Mouse (Mus musculus) left cerebral cortex, postnatal 4 days (tissue): ENCODE results near the gene Gm43552. TPM values are rescaled to one million over a fixed set of nuclear protein-coding genes. Genes with fewer than 3 reads are reported as not detected.
"Not testable (repeated sequence)": the region's sequence is repeated elsewhere in the genome, so short reads cannot be mapped to it uniquely, and the experiment has no call there.

ENCODE experiments used
- DNase-seq: peaks from one replicate; pipeline ENCODE4 v3.0.0-alpha.2; 2022
- intact Hi-C: fragments of 180-260 bp; cut with DNase I; formaldehyde crosslinking; loops from one replicate; pipeline ENCODE4 v1.15.1; 2025
- total RNA-seq, 2 experiments: library from RNA; stranded (reverse); gene quantifications; 2 replicates each; pipeline ENCODE4 v1.2.3; 2021

Gm43552 gene
- not detected for total RNA-seq

DNA sequence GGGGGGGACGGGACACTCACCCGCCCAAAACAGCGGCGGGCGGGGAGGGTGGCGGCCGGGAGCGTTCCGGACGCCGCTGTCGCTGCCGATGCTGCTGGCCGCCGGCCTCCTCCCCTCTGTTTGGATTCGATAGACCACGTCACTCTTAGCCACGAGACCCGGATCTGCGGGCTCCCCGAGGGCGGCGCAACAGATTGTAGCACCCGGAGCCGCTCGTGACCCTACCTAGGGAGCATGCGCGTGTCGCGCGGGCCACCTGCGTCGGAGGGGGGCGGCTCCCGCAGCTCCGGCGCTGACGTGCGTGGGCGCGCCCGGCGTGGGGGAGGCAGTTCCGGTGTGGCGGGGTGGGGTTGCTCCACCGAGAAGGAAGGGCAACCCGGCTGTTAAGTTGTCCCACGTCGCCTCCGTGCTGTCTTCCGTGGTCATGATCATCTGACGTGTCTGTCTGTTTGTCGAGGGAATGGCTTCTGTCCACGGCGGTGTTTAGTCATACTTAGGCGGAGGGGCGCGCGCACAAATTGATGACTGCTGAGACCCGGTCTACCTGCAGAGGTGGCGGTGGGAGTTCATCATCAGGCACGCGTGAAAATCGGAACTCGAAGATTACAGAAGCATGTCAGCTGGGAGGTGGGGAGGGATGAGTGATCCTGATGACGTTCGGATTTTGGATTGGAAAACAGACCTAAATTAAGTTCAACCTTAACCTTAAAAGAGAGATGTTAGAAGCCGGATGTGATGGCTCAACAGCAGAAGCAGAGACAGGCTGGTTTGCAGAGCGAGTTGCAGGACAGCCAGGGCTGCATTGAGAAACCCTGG lies at the start of gene Gm43552:
TSS of gene Gm43552 (minus strand) at position 118 of the 816 bp plus-strand sequence.
- intact Hi-C loops = loop anchor here (5.0 kb wide), 1 partner anchor 44 kb away; the partner anchor contains the start of genes Smim14 and Ube2k
- DNase-seq = peak; percentile 91

DNA sequence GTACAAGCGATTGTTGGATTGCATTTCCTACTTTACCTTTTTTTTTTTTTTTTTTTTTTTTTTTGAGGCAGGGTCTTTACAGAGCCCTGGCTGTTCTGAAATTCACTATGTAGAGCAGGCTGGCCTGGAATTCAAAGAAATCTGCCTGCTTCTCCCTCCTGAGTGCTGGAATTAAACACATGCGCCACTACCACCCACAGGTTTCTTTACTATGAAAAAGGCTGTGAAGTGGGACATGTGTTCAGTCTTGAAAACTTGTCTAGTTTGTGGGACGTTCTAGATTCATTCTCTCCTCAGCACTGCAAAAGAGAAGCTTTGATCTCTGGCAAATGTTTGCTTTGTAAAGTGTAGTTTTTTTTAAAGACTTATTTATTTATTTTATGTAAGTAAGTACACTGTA lies 49.3 kb upstream of the Gm43552 start:
- no peak for DNase-seq
- intact Hi-C loops = no loop called here

DNA sequence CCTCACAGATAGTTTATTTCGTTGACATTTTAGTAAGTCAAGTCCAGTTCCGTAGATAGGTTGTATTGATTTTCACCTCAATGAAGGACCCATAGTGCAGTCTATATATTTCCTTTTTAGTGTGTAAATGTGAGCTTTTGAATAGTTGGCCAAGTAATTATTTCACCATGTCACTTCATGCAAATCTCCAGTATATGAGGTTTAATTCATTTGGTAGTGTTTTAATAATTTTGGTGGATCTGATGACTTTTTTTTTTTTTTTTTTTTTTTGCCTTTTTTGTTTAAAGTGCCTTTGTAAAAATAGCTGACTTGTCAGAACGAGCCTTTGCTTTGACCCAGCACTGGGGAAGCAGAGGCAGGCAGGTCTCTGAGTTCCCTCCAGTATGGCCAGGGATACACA lies 47.2 kb upstream of the Gm43552 start:
- intact Hi-C loops = loop anchor here (5.0 kb wide), 1 partner anchor 47 kb away; the partner anchor contains the start of gene Gm43552
- no peak for DNase-seq

DNA sequence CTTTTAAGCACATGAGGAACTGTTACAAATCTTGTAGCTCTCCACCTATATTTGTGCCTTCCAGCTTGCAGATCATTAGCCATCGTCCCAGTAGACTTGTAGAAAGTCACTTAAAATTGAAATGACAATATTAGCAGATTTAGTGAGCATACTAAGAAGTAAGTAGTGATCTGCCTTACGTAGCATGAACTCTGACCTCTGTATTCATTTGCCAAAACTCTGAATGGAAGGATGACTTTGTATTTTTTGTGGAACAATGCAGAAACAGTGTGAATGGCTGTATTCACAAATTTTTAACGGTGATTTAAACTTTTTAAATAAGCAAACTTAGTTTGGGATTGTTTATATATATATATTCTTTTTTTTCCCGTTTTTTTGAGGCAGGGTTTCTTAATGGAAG lies 46.2 kb upstream of the Gm43552 start:
- intact Hi-C loops = loop anchor here (5.0 kb wide), 1 partner anchor 47 kb away; the partner anchor contains the start of gene Gm43552
- no peak for DNase-seq

DNA sequence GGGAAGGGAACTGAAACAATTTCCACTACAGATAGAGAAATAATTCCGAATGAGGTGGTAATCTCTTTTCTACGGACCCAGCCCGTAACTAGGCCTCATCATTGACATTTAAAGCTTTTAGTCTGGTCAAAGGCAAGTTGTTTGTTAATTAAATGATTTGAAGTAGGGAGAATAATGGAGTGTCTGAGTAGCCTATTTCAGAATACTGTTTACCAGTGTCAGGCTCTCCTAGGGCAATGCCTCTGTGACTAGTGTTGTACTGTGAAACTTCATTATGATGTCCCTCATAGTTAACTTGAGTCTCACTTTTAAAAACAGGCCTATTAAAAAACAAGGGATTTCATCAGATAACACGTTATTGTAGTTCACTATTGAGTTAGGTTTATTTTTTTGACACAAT lies 45.5 kb upstream of the Gm43552 start:
- intact Hi-C loops = loop anchor here (5.0 kb wide), 1 partner anchor 46 kb away; the partner anchor contains the start of gene Gm43552
- no peak for DNase-seq

DNA sequence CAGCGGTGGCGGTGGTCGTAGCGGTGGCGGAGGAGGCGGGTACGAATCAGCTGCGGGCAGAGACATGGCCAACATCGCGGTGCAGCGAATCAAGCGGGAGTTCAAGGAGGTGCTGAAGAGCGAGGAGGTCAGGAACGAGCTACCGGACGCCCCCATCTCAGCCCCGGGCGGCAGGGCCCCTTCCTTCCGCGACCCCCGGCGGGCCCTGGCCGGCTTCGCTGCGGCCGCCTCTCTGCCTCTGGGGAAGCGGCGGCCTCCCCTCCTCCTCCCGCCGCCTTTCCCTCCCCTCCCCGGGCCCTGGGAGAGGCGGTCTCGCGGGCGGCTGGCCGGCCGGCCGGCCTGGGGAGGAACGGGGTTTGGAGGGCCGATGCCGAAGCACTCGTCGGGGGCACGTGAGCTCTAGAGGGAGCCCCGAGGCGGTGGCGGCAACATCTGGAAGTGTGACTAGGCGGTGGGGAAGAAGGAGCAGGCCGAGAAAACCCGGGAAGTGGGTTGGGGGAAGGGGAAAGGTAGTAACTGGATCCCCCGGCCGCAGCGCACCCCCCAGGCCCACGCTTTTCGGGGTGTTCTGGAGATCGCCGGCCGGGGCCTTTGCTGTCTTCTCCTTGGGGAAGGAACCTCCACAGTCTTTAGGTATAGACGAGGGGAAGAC lies 44.9 kb upstream of the Gm43552 start:
- intact Hi-C loops = loop anchor here (5.0 kb wide), 1 partner anchor 45 kb away; the partner anchor contains the start of gene Gm43552
- DNase-seq = peak; percentile 57

DNA sequence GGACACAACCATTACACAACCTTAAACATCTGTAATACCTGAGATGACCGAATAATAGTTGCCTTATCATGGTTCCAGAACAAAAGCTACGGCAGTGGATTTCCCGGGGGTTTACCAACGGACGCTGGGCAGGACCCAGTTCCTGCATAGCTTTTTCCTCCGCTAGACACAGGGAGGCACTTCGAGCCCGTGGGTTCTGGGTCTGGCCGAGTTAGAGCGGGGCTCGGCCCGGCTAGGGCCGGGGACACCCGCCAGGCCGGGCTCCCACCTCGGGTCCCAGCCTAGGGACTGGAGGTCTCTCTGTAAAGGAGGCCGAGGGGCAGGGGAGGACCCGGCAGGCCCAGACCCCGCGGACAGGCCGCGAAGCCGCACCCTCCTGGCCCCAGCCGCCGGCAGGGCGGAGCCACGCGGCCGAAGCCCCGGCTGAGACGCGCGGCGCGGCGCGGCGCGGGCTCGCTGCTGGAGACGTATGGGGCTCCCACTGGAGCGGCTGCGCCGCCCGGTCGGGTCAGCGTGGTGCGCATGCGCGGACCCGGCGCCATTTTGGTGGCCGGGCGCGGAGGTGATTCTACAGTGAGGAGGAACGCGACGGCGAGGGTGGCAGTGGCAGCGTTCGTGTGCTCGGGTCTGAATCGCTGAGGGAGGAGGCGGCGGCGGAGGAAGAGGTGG lies 44.3 kb upstream of the Gm43552 start, which contains the start of the genes Smim14 and Ube2k:
TSS of gene Smim14 (minus strand) at position 434 of the 669 bp plus-strand sequence.
TSS of gene Ube2k (plus strand) at position 483 of the 669 bp plus-strand sequence.
- intact Hi-C loops = loop anchor here (5.0 kb wide), 1 partner anchor 45 kb away; the partner anchor contains the start of gene Gm43552
- DNase-seq = peak; percentile 94

DNA sequence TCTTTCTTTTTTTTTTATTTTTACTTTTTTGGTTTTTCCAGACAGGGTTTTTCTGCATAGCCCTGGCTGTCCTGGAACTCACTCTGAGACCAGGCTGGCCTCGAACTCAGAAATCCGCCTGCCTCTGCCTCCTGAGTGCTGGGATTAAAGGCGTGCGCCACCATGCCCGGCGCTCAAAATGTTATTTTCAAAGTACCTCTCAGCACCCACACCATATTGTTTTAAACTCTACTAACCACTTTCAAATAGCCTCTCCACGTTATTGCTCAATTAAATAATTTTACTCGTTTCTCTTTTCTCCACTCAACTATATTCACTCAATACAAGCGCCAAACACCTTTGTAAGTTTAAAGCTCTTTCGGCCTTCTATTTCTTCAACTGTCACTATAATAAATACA lies 43.4 kb upstream of the Gm43552 start:
- DNase-seq = not testable (repeated sequence)
- intact Hi-C loops = loop anchor here (5.0 kb wide), 1 partner anchor 44 kb away; the partner anchor contains the start of gene Gm43552

DNA sequence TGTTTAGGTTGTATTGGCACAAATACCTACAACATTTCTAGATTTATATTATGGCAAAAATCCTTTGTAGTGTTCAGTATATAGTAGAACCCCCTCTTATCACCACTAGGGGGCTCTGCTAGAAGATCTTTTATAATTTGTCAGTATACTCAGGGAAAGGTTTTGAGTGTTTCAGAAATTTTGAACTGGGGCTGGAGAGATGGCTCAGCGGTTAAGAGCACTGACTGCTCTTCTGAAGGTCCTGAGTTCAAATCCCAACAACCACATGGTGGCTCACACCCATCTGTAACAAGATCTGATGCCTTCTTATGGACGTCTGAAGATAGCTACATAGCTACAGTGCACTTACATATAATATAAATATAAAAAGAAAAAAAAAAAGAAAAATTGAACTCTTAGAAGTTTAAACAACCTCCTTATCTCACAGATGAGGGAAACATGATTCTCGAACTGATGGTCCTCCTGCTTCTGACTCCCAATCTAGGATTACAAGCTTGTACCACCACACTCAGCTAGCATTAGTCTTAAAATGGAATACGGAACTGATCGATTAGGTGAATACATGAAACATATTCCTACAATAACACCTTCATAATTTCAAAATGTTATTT lies 42.9 kb upstream of the Gm43552 start:
- DNase-seq = no peak
- intact Hi-C loops = loop anchor here (5.0 kb wide), 1 partner anchor 43 kb away; the partner anchor contains the start of gene Gm43552

DNA sequence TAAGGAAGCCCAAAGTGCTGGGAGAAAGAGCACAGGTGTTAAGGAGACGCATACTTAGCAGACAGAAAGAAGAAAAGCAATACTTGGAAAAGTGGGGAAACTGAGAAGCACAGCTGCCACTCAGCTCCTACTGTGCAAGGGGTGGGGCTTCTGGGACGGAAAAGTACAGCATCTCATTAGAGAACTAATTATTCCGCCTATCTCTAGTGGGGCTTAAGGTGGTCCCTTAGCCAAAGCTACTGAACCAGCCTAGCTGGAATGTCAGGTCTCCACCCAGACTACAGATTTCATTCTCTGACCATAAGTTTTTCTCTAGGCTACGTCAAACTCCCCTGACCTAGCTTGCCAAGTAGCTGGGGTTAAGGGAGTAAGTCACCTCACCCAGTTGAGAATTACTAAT lies 41.9 kb upstream of the Gm43552 start:
- intact Hi-C loops = no loop called here
- no peak for DNase-seq

DNA sequence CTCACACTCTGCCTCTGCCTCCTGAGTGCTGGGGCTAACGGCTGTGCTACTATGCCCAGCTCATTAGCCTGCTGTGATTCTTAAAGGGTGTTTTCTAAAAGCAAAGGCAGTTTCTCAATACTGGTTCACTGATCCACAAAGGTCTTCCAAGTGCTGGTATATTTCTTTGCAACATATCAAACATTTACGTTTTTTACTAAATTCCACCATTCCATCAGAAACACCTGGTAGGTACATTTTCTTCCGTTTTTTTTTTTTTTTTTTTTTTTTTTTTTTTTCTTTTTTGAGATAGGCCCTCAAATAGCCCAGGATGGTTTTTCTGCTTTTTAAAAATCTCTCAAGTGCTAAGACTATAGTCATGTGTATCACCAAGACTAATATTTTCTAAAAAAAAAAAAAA lies 38.6 kb upstream of the Gm43552 start:
- no peak for DNase-seq
- intact Hi-C loops = no loop called here

DNA sequence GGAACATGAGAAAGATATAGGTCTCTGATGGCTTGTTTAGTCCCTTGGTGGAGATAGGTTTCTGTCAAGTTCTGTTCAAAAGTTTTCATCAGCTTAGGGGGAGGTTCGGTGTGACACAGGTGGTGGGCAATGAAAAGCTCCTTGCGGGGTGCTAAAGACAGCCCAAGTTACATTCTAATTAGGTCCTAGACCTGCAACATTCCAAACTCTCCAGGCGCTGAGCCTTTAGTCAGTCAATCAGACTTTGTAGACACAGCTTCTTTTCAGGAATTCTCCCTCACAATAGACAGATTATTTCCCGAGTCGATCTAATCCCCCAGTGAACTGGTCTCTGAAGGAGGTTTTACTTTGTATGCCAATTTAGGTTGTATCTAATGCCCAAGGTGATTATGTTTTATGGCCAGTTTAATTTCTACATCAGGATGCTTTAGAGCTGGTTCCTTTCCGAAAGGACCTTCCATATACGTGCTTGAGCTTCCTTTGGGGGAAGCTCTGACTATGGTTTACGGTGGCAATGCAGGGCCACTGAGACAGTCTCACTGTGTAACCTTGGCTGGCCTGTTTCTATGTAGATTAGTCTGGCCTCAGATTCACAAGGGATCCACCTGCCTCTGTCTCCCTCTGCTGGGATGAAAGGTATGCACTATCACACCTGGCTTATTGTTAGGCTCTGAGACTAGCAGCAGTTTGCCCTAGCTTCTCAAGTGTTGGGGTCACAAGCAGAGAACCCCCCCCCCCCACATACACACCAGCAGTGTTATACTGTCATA lies 33.2 kb upstream of the Gm43552 start:
- intact Hi-C loops = no loop called here
- no peak for DNase-seq

DNA sequence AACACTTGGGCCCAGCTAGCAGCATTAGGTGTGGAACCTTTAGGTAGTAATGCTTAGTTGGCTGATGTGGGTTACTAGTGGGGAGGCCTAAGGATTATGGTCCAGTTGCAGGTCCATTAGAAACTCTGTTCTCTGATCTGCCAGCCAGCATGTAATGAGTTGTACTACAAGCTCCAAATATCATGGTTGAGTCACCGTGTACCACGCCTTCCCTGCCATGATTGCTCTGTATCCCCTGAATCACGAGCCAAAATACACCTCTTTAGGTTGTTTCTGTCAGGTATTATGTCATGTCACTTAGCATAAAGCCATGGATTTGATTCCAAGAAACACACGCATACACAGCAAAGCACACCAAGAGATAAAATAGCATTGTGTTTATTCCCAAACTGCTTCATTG lies 32.2 kb upstream of the Gm43552 start:
- no peak for DNase-seq
- intact Hi-C loops = no loop called here

DNA sequence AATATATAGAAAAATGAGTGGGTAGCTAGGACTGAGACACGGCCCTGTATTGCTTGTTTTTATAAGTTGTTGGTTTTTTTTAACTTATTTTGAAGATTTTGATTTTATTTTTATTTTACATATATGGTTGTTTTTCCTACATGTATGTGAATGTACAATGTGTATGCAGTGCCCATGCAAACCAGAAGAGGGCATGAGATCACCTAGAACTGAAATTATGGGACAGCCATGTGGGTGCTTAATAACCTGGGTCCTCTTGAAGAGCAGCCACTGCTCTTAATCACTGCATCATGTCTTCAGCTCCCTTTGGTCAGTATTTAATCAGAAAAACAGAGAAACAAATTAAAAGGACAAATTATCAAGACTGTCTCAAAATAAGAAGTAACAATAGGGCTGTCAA lies 29.2 kb upstream of the Gm43552 start:
- no peak for DNase-seq
- intact Hi-C loops = no loop called here

DNA sequence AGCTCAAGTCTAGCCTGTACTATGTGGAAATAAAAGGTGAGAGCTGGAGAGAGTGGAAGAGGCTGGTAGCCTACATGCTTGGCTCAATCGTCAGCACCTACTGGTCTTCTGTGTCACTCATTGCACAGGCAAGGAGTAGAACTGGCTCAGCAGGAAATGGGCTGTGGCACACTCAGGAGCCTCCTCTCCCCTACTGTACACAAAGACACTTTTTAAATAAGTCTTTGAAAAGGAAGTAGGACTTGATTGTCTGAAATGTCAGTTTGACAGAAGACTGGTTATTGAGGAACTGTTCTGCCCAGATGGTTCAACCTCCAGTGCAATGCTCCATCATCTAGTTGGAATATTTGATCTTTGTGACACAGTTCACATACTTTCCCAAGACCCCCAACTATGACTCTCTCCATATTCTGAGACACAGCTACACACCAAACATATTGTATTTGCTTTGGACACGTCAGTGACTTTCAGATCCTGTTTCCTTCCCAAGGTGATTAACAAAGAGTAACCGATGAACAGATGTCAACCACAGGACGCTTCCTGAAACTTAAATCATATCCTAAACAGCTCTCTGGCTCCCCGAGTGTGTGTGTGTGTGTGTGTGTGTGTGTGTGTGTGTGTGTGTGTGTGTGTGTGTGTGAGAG lies 22.1 kb upstream of the Gm43552 start:
- intact Hi-C loops = no loop called here
- no peak for DNase-seq

DNA sequence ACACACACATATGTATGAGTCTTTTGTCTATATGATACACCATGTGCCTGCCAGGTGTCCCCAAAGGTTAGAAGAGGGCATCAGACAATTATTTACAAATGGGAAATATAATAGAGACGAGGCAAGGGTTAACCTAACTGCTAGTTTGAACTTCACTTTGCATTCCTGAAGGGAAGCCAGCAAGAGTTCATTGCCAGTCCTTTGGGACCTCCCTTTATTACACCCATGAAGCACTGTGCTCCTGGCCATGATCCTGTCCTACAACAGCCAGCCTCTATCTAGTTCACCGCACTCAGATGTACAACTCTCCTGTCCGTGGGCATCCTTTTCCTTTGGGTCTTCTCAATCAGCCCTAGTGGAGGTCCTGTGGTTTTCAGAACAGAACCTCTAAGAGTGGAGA lies 20.9 kb upstream of the Gm43552 start:
- intact Hi-C loops = no loop called here
- no peak for DNase-seq

DNA sequence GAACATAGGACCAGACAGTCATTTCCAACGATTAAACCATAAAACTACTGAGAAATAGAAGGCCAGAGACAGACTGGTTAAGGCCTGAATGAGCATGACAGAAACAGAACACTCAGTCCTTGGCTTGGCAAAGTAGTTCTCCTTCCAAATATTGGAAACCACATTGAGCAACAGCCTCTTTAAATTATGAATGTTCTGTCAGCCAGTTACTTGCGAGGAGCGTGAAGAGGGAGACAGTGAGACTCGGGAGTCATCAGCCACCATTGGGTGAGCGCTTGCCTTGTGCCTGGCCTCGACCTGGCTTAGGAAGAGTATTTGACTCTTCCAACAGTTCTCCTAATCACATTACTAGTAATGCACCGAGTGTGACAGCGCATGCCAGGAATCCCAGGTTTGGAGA lies 15.8 kb upstream of the Gm43552 start:
- DNase-seq = no peak
- intact Hi-C loops = no loop called here

DNA sequence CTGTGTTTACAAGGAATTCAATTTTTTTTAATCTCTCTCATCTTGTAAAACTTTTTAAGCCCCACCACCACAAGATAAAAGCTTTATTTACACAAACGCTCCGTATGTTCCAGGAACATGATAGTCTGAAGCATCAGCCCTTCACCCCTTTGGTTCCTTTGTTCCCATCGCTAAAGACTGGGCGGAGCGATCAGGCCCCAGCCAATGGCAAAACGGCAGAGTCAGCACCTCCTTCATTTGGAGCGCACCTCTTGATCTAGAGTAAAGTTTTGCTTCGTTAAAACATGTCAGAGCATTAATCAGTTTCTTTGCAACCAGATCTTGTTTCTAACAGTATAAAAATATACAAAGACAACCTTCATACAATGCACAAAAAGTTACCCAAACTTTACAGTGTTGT lies 13.2 kb upstream of the Gm43552 start:
- intact Hi-C loops = no loop called here
- DNase-seq = peak; percentile 37

DNA sequence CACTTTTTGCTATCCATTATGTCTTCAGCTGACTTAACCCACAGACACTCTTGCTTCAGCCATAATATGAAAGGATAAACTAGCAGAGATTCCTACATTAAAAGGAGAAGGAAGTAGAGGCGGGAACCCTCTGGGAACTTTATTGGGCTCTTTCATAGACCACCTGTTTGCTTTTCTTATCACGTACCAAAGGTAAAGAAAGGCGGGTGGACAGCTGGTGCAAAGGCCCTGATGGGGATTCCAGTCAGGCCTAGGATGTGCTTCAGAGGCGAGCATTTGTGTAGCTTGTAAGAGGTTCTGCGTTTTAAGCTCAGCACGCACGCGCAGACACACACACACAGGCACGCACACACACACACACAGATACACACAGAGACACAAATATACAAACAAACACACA lies 8.8 kb upstream of the Gm43552 start:
- intact Hi-C loops = no loop called here
- DNase-seq = no peak
